Mouse (Mus musculus) urinary bladder, postnatal 10 days (tissue): ENCODE measurements at regions not wholly inside any gene's neighbourhood (a gene's known extent, or its start where the extent isn't known, plus 50 kb on each side); places are given as distances from the start of the nearest gene placed in this dataset.

ENCODE experiments used
- DNase-seq: peaks from one replicate; pipeline ENCODE4 v3.0.0; 2022; ENCODE audit warnings: low spot score

GRCm38 (mm10) chr2:72674229-72674628 is 198.3 kb downstream of the Cdca7 start:
- no peak for DNase-seq

DNA sequence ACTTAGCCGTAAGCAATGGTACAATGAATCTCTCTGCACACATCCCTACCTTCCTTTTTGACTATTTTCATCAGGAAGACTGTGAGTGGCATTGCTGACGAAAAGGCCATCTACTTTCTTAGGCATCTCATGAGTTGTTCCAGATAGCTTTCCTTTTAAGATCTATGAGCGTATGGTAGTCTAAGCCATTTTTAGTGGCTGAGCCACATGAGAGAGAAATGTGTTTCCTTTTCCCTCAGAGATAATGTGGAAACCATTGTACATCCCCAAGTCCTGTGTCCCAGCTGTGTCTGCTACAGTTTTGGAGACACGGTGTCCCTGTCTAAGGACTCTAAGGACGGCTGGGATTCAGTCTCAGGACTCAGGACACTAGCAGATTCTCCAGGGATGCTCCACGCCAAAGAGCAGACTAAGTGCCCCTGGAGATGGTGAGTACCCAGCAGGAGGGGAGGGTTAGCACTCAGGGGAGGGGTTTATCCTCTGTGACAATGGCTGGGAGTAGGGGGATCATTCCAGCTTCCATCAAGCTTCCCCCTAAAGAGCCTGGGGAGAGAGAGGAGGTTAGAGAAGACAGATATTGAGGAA is 199.0 kb downstream of the Cdca7 start:
- no peak for DNase-seq

- no peak for DNase-seq
These were observed 201.8 kb downstream of the Cdca7 start for GRCm38 (mm10) chr2:72677731-72678130.

GRCm38 (mm10) chr2:72688031-72688430 is 212.1 kb downstream of the Cdca7 start:
- DNase-seq: no peak

- DNase-seq: no peak
These were observed 225.1 kb downstream of the Cdca7 start for GRCm38 (mm10) chr2:72701081-72701480.

GRCm38 (mm10) chr2:72703238-72703637 is 227.3 kb downstream of the Cdca7 start:
- DNase-seq: no peak

DNA sequence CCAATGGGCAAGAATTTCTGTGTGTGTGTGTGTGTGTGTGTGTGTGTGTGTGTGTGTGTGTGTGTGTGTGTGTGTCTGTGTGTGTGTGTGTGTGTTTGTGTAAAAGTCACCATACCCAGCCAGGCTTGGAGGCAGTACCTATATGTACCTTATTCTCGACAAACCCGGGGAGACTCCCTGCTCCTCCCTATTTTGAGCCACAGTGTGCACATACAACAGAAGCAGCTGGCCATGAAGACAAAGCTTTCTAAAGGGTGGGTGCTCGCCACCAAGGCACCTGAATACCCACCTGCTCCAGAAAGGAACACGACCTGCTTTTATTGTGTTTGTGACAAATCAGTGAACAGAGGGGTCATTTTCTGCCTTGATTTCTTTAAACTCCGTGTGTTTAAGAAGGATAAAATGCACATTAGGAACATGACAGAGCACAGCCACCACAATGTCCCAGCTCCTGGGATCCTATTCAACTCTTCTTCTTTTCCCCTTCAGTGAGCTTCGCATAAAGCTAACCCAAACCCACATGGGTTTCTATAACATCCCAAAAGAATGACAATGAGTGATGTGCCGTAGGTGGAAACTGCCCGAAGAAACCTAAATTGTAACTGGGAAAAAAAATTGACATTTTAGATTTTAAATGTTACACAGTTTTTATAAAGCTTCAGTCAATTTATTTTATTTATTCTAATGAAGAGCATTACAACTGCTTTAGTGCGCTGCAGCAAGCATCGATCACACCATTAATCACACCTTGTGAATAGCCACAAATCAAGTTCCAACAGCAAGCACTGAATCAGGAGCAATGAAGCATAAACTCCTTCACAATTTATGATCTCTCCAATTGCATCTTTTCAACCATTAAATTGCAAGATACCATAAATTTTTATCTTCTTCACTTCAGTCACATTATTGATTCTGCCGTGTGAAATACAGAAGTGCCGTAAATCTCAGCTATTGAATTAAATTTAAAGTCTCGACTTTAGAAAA is 232.0 kb downstream of the Cdca7 start:
- DNase-seq: no peak

DNA sequence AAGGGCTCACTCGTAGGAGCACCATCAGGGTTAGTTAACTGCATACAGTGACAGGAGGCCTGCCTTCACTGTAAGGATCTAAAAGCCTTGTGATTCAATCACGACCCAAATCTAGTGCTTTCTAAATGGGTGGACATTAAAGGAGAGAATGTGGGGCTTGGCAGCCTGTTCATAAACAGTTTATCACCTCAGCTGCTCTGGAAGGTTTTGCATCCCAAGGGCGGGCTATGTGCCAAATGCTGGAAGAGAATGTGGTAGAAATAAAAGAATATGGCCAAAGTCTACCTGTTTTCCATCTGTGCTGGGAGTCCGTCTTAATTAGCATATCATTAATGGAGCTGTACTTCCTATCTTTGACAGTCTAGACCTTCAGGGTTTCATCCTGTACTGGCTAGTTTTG is 241.0 kb downstream of the Cdca7 start:
- DNase-seq: no peak

DNA sequence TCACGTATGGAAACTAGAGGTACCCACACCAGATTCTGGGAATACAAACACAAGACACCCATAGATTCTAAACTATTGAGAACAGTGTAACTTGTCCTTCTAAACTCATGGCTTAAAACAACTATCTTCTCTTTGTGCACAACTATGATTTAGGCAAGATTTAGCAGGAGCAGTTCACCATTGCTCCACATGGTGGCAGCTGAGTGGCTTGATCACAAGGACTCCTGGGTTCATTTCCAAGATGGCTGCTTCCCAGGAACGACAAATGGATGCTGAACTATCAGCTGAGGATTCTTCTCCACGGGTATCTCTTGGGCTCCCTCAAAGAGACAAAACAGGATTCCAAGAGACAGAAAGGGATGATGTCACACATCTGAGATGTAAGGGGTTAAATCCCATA is 251.5 kb downstream of the Sp3 start:
- DNase-seq: no peak

DNA sequence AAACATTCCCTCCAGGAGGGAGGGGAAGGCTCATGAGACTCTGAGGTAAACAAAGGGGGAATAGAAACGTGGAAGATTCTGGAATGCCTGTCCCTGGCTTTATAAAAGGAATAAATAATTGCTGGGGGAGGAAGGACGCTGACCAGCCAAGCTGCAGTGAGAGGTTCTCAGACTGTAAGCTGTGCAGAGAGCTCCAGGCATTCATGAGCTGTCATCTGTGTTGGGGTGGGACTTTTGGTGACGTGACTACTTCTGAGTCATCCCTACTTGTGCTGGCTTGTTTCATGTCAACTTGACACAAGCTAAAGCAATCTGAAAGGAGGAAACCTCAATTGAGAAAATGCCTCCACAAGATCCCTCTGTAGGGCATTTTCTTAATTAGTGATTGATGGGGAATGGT is 246.9 kb downstream of the Sp3 start:
- DNase-seq: no peak

DNA sequence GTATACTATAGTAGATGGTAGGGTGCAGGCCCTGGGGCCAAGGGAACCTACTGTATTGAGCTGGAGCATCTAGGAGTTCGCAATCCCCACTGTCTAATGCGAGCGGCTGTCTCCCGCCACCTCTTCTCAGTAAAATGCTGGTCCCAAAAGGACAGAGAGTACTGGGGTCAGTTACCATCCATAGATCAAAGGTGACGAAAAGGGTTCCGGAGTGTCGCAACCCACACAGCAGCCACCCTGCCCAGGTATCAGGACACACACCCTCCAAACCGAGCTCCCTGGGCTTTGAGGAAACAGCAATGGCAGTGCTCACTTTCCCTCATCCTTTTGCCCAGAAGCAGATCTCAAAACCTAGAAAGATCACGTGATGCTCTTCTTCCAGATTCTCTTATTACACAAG is 245.2 kb downstream of the Sp3 start:
- no peak for DNase-seq

- DNase-seq: no peak
These were observed 243.6 kb downstream of the Sp3 start for GRCm38 (mm10) chr2:72736685-72737084.

DNA sequence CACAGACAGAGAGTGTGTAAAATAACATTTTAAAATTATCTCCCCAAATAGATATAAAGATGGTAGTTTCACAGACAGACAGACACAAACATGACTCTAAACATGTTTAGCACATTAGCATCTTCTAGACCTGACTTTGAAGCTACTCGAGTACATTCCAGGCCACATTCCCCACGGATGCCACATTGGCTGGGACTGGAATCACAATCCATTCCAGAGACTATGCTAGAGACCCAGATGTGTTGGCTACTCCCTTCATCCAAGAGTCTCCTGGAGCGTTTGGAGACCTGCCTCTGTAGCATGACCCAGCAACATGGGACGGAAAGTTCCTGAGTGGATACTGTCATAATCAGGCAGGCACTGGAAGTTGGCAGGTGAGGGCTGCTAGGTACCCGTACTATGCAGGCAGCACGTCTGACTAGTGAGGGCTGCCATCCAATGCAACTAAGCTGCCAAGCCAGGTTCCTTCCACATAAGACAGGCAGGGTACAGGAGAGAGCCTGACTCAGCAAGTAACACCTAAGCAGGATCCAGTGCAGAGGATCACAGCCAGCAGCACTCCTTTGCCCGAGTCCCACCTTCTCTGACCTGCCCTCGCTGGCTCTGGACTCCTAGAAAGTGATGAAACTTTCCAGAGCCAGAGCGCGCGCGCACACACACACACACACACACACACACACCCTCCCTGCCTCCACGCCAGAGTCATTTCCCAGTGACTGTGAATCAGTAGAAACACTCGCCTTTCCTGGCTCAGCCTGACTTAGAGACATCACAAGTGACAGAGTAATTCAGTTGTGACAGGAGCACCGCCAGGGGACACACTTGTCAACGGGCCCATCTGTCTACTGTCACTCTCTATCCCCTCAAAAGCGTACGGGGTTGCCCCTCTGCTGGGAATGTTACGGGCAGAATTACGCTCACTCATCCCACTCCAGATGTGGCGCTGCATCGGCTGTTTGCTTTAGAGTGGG is 239.6 kb downstream of the Sp3 start:
- no peak for DNase-seq

- no peak for DNase-seq
These were observed 238.5 kb downstream of the Sp3 start for GRCm38 (mm10) chr2:72741746-72742145.

DNA sequence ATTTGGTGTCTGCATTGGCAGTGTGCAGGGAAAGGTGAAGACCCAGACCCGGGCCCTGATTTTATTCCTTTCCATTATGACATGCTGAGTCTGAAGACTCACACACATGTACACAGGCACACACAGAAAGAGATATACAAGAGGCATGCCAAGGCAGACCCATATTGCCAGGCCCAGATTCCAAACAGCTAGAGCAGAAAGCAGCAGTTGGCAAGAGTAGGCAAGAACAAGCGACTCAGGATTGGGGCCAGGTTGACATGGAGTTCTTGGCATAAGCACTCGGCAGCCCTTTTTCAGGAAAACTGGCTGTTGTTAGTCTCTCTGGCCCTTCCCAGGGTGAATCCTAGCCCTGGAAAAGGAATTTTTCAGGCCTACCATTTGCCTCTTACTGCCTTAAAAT is 236.6 kb downstream of the Sp3 start:
- no peak for DNase-seq

DNA sequence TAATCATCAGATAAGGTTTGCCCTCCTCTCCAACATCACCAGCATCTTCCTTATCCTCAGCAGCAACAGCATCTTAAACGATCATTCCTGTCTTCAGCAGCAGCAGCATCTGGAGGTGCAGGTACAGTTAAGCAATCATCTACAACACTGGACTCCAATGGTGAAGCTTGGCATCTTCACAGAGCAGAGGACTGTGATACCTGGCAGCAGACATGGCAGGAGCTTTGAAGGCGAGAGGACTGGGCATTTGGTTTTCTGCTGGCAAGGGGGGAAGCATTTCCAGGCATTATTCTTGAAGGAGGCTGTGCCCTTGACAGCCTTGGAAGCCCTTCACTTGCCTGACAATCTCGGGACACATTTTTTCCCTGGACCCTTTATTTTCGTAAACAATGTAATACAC is 235.3 kb downstream of the Sp3 start:
- no peak for DNase-seq

DNA sequence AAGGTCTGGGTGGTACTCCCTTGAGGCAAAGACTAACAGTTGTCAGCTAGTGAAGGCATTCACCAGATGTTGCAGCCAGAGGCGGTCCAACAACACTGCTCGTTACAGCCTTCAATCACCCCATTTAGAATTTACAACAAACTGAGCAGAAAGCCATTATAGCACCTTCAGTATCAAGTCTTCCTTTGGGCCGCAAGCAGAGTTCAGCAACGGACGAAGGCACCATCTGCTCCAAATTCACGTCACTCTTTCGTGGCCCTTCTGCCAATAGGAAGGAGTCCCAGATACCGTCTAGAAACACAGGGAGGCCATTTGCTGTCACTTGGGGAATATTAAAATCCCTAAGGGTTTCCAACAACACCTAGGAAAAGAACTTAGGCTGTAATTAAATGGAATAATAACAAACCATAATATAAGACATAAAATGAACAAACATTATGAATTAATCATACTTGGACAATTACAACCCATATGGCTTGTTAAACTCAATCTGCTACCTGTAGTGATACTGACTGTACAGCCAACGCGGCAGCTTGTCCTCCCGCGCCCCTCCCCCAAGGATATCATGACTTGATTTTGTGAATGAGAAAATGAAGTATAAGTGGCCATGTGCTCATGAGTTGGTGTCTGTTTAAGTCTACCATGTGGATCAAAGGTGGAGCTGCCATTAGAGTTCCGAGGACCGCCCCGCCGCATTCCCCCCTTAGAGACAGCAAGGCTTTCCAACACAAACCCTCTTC is 233.6 kb downstream of the Sp3 start:
- DNase-seq: no peak

GRCm38 (mm10) chr2:72747299-72747698 is 232.9 kb downstream of the Sp3 start:
- no peak for DNase-seq

GRCm38 (mm10) chr2:72749495-72749894 is 230.8 kb downstream of the Sp3 start:
- no peak for DNase-seq

GRCm38 (mm10) chr2:72751441-72751840 is 228.8 kb downstream of the Sp3 start:
- no peak for DNase-seq

DNA sequence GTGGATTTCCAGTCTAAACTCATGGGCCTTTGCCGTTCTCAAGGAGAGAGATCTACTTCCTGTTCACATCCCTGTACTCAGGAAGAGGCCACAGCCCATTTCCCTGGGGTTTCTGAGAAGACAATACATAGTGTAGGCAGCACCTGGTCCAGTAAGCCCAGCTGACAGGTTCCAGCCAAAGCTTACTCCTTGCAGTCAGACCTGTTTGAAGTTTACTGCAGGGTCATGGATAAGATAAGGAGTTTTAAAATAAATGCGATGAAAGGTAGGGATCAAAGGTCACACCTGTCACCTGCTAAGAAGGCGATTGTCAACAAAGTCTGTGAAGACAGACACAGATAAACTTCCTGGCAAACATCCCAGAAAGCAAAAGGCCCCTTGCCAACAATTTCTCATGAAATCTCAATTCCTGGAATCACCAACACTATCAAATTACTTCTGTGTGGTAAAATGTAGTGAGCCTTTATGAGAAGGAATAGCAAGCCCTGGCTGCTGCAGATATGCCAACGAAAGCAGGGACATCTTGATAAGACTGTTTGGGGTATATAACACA is 227.5 kb downstream of the Sp3 start:
- no peak for DNase-seq
